Mouse (Mus musculus): ENCODE measurements around the gene Prr22. TPM values are rescaled to one million over a fixed set of nuclear protein-coding genes. Genes with fewer than 3 reads are reported as not detected.

The Prr22 gene
- polyA plus RNA-seq, 1 experiment from 2014 or later = 1.1 TPM

- peaks cover 16% of the 10 kb centered on the region for H3K36me3 ChIP-seq (ENCODE audit: control insufficient read depth, insufficient read depth, low read length)
- H3K4me2 ChIP-seq (ENCODE audit: low read depth) = peak overlapping the region; percentile 42
- no peaks in the 10 kb centered on the region for H3K9me3 ChIP-seq (ENCODE audit: control insufficient read depth, low read length)
- 0 out of 2 replicates have a peak, but pooled peaks cover 6% of the 10 kb centered on the region for H3K4me1 ChIP-seq (ENCODE audit: control insufficient read depth, insufficient read depth, low read length)
- 65% methylated on average over 12 of the region's 12 CpGs for WGBS
- 0 out of 2 replicates have a peak overlapping the region, but pooled peaks have one; percentile 23 for H3K9ac ChIP-seq (ENCODE audit: low read length)
- H3K4me3 ChIP-seq (ENCODE audit: low read depth, low read length) = peak overlapping the region; percentile 63
- ATAC-seq (ENCODE audit: insufficient read depth, low FRiP score, low TSS enrichment) = peak; percentile 3; the same call in 1 of the 2 replicates
- DNase-seq (ENCODE audit: low spot score) = no peak
- H3K27me3 ChIP-seq (ENCODE audit: control insufficient read depth, insufficient read depth, low read length) = no peaks in the 10 kb centered on the region
- no peak overlapping the region for H3K27ac ChIP-seq (ENCODE audit: low read depth, low read length)
Measured at GRCm38 (mm10) chr17:56765431-56765830, 4.6 kb upstream of the Prr22 start.

GRCm38 (mm10) chr17:56766631-56767405 is 3.2 kb upstream of the Prr22 start:
- ATAC-seq (ENCODE audit: insufficient read depth, low FRiP score, low TSS enrichment) (no peak), DNase-seq (ENCODE audit: low spot score) (no peak)
- H3K4me1 ChIP-seq (ENCODE audit: control insufficient read depth, insufficient read depth, low read length) = 0 out of 2 replicates have a peak, but pooled peaks cover 6% of the 10 kb centered on the region
- H3K9ac ChIP-seq (ENCODE audit: low read length) = no peak overlapping the region
- no peak overlapping the region for H3K4me3 ChIP-seq (ENCODE audit: low read depth, low read length)
- peaks cover 19% of the 10 kb centered on the region for H3K36me3 ChIP-seq (ENCODE audit: control insufficient read depth, insufficient read depth, low read length)
- H3K4me2 ChIP-seq (ENCODE audit: low read depth) = no peak overlapping the region
- WGBS = 96% methylated on average over 27 of the region's 27 CpGs
- no peaks in the 10 kb centered on the region for H3K9me3 ChIP-seq (ENCODE audit: control insufficient read depth, low read length)
- H3K27ac ChIP-seq (ENCODE audit: low read depth, low read length) = no peak overlapping the region
- H3K27me3 ChIP-seq (ENCODE audit: control insufficient read depth, insufficient read depth, low read length) = no peaks in the 10 kb centered on the region

GRCm38 (mm10) chr17:56767531-56768135 is 2.4 kb upstream of the Prr22 start:
- Histone ChIP-seq H3K9me3 (ENCODE audit: control insufficient read depth, low read length) (no peaks in the 10 kb centered on the region), H3K36me3 (ENCODE audit: control insufficient read depth, insufficient read depth, low read length) (peaks cover 19% of the 10 kb centered on the region), H3K27ac (ENCODE audit: low read depth, low read length) (no peak overlapping the region), H3K27me3 (ENCODE audit: control insufficient read depth, insufficient read depth, low read length) (no peaks in the 10 kb centered on the region), H3K4me2 (ENCODE audit: low read depth) (no peak overlapping the region), H3K4me1 (ENCODE audit: control insufficient read depth, insufficient read depth, low read length) (0 out of 2 replicates have a peak, but pooled peaks cover 3% of the 10 kb centered on the region), H3K9ac (ENCODE audit: low read length) (no peak overlapping the region), H3K4me3 (ENCODE audit: low read depth, low read length) (no peak overlapping the region)
- ATAC-seq (ENCODE audit: insufficient read depth, low FRiP score, low TSS enrichment) = no peak
- WGBS = 96% methylated on average over 29 of the region's 29 CpGs
- DNase-seq (ENCODE audit: low spot score) = no peak

- Histone ChIP-seq H3K9me3 (ENCODE audit: control insufficient read depth, low read length) (no peaks in the 10 kb centered on the region), H3K4me3 (ENCODE audit: low read depth, low read length) (no peak overlapping the region), H3K36me3 (ENCODE audit: control insufficient read depth, insufficient read depth, low read length) (peaks cover 19% of the 10 kb centered on the region), H3K9ac (ENCODE audit: low read length) (no peak overlapping the region), H3K4me1 (ENCODE audit: control insufficient read depth, insufficient read depth, low read length) (0 out of 2 replicates have a peak, but pooled peaks cover 3% of the 10 kb centered on the region), H3K27ac (ENCODE audit: low read depth, low read length) (no peak overlapping the region), H3K4me2 (ENCODE audit: low read depth) (no peak overlapping the region), H3K27me3 (ENCODE audit: control insufficient read depth, insufficient read depth, low read length) (no peaks in the 10 kb centered on the region)
- ATAC-seq (ENCODE audit: insufficient read depth, low FRiP score, low TSS enrichment) (no peak), DNase-seq (ENCODE audit: low spot score) (no peak)
- WGBS = 89% methylated on average over 11 of the region's 11 CpGs
Measured at GRCm38 (mm10) chr17:56768941-56769340, 1.1 kb upstream of the Prr22 start.

GRCm38 (mm10) chr17:56777568-56777967 is 7.5 kb downstream of the Prr22 start:
- no peaks in the 10 kb centered on the region for H3K9me3 ChIP-seq (ENCODE audit: control insufficient read depth, low read length)
- H3K36me3 ChIP-seq (ENCODE audit: control insufficient read depth, insufficient read depth, low read length) = peaks cover 6% of the 10 kb centered on the region; the same call in 1 of the 2 replicates
- H3K27me3 ChIP-seq (ENCODE audit: control insufficient read depth, insufficient read depth, low read length) = no peaks in the 10 kb centered on the region
- no peak for ATAC-seq (ENCODE audit: insufficient read depth, low FRiP score, low TSS enrichment)
- H3K9ac ChIP-seq (ENCODE audit: low read length) = no peak overlapping the region
- no peak overlapping the region for H3K27ac ChIP-seq (ENCODE audit: low read depth, low read length)
- no peak for DNase-seq (ENCODE audit: low spot score)
- WGBS = 90% methylated on average over 11 of the region's 11 CpGs
- H3K4me3 ChIP-seq (ENCODE audit: low read depth, low read length) = no peak overlapping the region
- H3K4me1 ChIP-seq (ENCODE audit: control insufficient read depth, insufficient read depth, low read length) = no peaks in the 10 kb centered on the region
- no peak overlapping the region for H3K4me2 ChIP-seq (ENCODE audit: low read depth)

GRCm38 (mm10) chr17:56778779-56779362 is 8.8 kb downstream of the Prr22 start:
- DNase-seq (ENCODE audit: low spot score) (no peak), ATAC-seq (ENCODE audit: insufficient read depth, low FRiP score, low TSS enrichment) (no peak)
- Histone ChIP-seq H3K27ac (ENCODE audit: low read depth, low read length) (no peak overlapping the region), H3K4me2 (ENCODE audit: low read depth) (no peak overlapping the region), H3K9me3 (ENCODE audit: control insufficient read depth, low read length) (no peaks in the 10 kb centered on the region), H3K9ac (ENCODE audit: low read length) (no peak overlapping the region), H3K4me1 (ENCODE audit: control insufficient read depth, insufficient read depth, low read length) (no peaks in the 10 kb centered on the region), H3K36me3 (ENCODE audit: control insufficient read depth, insufficient read depth, low read length) (peaks cover 6% of the 10 kb centered on the region; the same call in 1 of the 2 replicates), H3K27me3 (ENCODE audit: control insufficient read depth, insufficient read depth, low read length) (no peaks in the 10 kb centered on the region), H3K4me3 (ENCODE audit: low read depth, low read length) (no peak overlapping the region)
- WGBS = 70% methylated on average over 3 of the region's 3 CpGs

GRCm38 (mm10) chr17:56780291-56780978 is 10.4 kb downstream of the Prr22 start:
- 84% methylated on average over 13 of the region's 13 CpGs for WGBS
- Histone ChIP-seq H3K27me3 (ENCODE audit: control insufficient read depth, insufficient read depth, low read length) (no peaks in the 10 kb centered on the region), H3K4me2 (ENCODE audit: low read depth) (no peak overlapping the region), H3K36me3 (ENCODE audit: control insufficient read depth, insufficient read depth, low read length) (peaks cover 6% of the 10 kb centered on the region; the same call in 1 of the 2 replicates), H3K9me3 (ENCODE audit: control insufficient read depth, low read length) (no peaks in the 10 kb centered on the region), H3K27ac (ENCODE audit: low read depth, low read length) (no peak overlapping the region), H3K4me1 (ENCODE audit: control insufficient read depth, insufficient read depth, low read length) (no peaks in the 10 kb centered on the region), H3K4me3 (ENCODE audit: low read depth, low read length) (no peak overlapping the region), H3K9ac (ENCODE audit: low read length) (no peak overlapping the region)
- ATAC-seq (ENCODE audit: insufficient read depth, low FRiP score, low TSS enrichment) (no peak), DNase-seq (ENCODE audit: low spot score) (no peak)

- 80% methylated on average over 3 of the region's 3 CpGs for WGBS
- no peaks in the 10 kb centered on the region for H3K4me1 ChIP-seq (ENCODE audit: control insufficient read depth, insufficient read depth, low read length)
- H3K9me3 ChIP-seq (ENCODE audit: control insufficient read depth, low read length) = no peaks in the 10 kb centered on the region
- no peak overlapping the region for H3K4me2 ChIP-seq (ENCODE audit: low read depth)
- no peaks in the 10 kb centered on the region for H3K36me3 ChIP-seq (ENCODE audit: control insufficient read depth, insufficient read depth, low read length)
- H3K27me3 ChIP-seq (ENCODE audit: control insufficient read depth, insufficient read depth, low read length) = no peaks in the 10 kb centered on the region
- H3K27ac ChIP-seq (ENCODE audit: low read depth, low read length) = no peak overlapping the region
- H3K4me3 ChIP-seq (ENCODE audit: low read depth, low read length) = no peak overlapping the region
- H3K9ac ChIP-seq (ENCODE audit: low read length) = no peak overlapping the region
- DNase-seq (ENCODE audit: low spot score) = no peak
- ATAC-seq (ENCODE audit: insufficient read depth, low FRiP score, low TSS enrichment) = no peak
Measured at GRCm38 (mm10) chr17:56788886-56789285, 18.8 kb downstream of the Prr22 start.

Data from neural tube, embryonic 11.5 days (tissue).